27 mouse cellular contexts compared by ENCODE assay signal in the genomic region with DNA sequence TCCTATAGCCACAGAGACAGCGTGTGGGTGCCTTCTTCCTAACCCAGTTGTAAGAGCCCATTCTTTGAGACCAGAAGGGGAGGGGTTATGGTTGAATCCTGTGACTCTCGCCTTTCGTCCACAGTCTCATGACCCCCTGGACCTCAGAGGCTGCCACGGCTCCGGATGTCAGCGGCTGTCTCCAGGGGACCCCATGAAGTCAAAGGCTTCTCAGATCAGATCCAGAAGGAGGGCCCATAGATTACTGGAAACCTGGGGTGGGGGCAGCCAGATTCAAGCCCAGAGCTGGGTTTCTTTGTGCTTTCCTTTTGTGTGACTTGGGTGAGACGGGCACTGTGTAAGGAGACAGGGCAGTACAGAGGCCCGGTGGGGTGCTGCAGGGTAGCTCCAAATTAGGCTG. TPM values are rescaled to one million over a fixed set of nuclear protein-coding genes. Genes with fewer than 3 reads are reported as not detected.
A peak's percentile ranks its signal among the peaks of the same experiment; 100 is the strongest.
DNase-seq lines count a peak whose midpoint lies in the region; ATAC-seq lines count a peak whose summit lies in the region.
"Had no signal": no experiment of that assay in that cellular context is flagged by ENCODE, and none has a peak within 500 bp of the region (broad histone marks: within the 10 kb centered on the region; RNA-seq: fewer than 3 reads in every experiment).

No protein-coding gene starts in this region.

- no peaks in the 10 kb centered on the region for H3K27me3 ChIP-seq in kidney, embryonic 16.5 days (ENCODE audit: insufficient read depth, low read length)
- H3K27me3 ChIP-seq: embryonic facial prominence, embryonic 15.5 days; forebrain, embryonic 13.5 days; limb, embryonic 13.5 days; midbrain, embryonic 15.5 days had no signal

- H3K27ac ChIP-seq in kidney, embryonic 16.5 days (ENCODE audit: low read length), result no peak overlapping the region
- H3K27ac ChIP-seq: embryonic facial prominence, embryonic 15.5 days; forebrain, embryonic 13.5 days; hindbrain, embryonic 15.5 days; limb, embryonic 13.5 days; midbrain, embryonic 15.5 days; stomach, postnatal 0 days had no signal

- ATAC-seq in kidney, embryonic 16.5 days (ENCODE audit: low FRiP score, low TSS enrichment), result no peak
- ATAC-seq in megakaryocyte progenitor cell, adult 5-6 weeks (replicated peaks; ENCODE audit: poor library complexity), result no peak
- ATAC-seq: activated CD4-positive, CD25-positive, alpha-beta regulatory T cell, adult 4 months; forebrain, embryonic 13.5 days; midbrain, embryonic 15.5 days had no signal

- H3K4me3 ChIP-seq in kidney, embryonic 16.5 days (ENCODE audit: low read length), result no peak overlapping the region
- H3K4me3 ChIP-seq: embryonic facial prominence, embryonic 15.5 days; forebrain, embryonic 13.5 days; heart, embryonic 12.5 days; hindbrain, embryonic 15.5 days; limb, embryonic 13.5 days; midbrain, embryonic 15.5 days had no signal

- H3K9me3 ChIP-seq in kidney, embryonic 16.5 days (ENCODE audit: low read length), result no peaks in the 10 kb centered on the region
- H3K9me3 ChIP-seq: embryonic facial prominence, embryonic 15.5 days; forebrain, embryonic 13.5 days; heart, embryonic 12.5 days; hindbrain, embryonic 15.5 days; limb, embryonic 13.5 days; midbrain, embryonic 15.5 days had no signal

- no peaks in the 10 kb centered on the region for H3K36me3 ChIP-seq in kidney, embryonic 16.5 days (ENCODE audit: insufficient read depth, low read length)
- H3K36me3 ChIP-seq: embryonic facial prominence, embryonic 15.5 days; heart, embryonic 12.5 days; hindbrain, embryonic 15.5 days; limb, embryonic 13.5 days; midbrain, embryonic 15.5 days had no signal

- no peak overlapping the region for H3K9ac ChIP-seq in kidney, embryonic 16.5 days (replicated peaks; ENCODE audit: low read length)
- H3K9ac ChIP-seq: embryonic facial prominence, embryonic 15.5 days; forebrain, embryonic 13.5 days; heart, embryonic 12.5 days; hindbrain, embryonic 15.5 days; limb, embryonic 13.5 days; midbrain, embryonic 15.5 days had no signal

- 56% methylated on average over 8 of the region's 8 CpGs for WGBS in kidney, embryonic 16.5 days

- H3K4me1 ChIP-seq in kidney, embryonic 16.5 days (ENCODE audit: insufficient read depth, low read length), result no peaks in the 10 kb centered on the region
- H3K4me1 ChIP-seq: heart, embryonic 12.5 days had no signal

- peak; percentile 7 for DNase-seq in kidney, adult 11 months
- DNase-seq in lung, postnatal 10 days, result peak; percentile 39
- DNase-seq in lung, adult 18-20 months, result no peak
- peak; percentile 24 for DNase-seq in kidney, postnatal 10 days
- peak; percentile 14 to 16 for DNase-seq in kidney, postnatal 36 days
- DNase-seq: adrenal gland, adult 2 months; adrenal gland, postnatal 36 days; B cell, adult 2 months; cerebellum, adult 18-20 months; cerebellum, postnatal 10 days; gastrocnemius, postnatal 14 days; lung, postnatal 14 days; right cerebral cortex, postnatal 4 days; thymus, adult 18-20 months; thymus, postnatal 25 days had no signal

- no peak overlapping the region for H3K4me2 ChIP-seq in kidney, embryonic 16.5 days (replicated peaks; ENCODE audit: low read depth, low read length)
- H3K4me2 ChIP-seq: embryonic facial prominence, embryonic 15.5 days; forebrain, embryonic 13.5 days; heart, embryonic 12.5 days; hindbrain, embryonic 15.5 days; limb, embryonic 13.5 days; liver, embryonic 11.5 days; midbrain, embryonic 15.5 days had no signal

RNA-seq across cellular contexts. Expression of gene Olfm1, which starts 27.2 kb away (rescaled TPM):
- 10.4 and 11.9 TPM in 2 replicates for polyA plus RNA-seq in kidney, embryonic 16.5 days (2015; fragmentation: Nextera tagmentation; extraction: Ambion mirVana)
- total RNA-seq in megakaryocyte progenitor cell, adult 5-6 weeks (2015), result 2.6 and 2.9 TPM in 2 replicates
- total RNA-seq in megakaryocyte progenitor cell, adult 5-6 weeks (2017), result 1.8 and 5.4 TPM in 2 replicates
- total RNA-seq: hematopoietic stem cell, adult 5-6 weeks had no signal

Comparison
In these comparisons a context has a peak if more than half of its experiments do, and no peak if none do; other contexts are left out.
1. DNase-seq: peak in kidney, adult 11 months (single experiment), lung, postnatal 10 days (single experiment), kidney, postnatal 10 days (single experiment) and kidney, postnatal 36 days (2 of 2); none in lung, adult 18-20 months (0 of 2).